In genomic region chr7:102752086-102752485, GRCm38 (mm10) we compare ENCODE assay signal across 14 mouse cellular contexts. TPM values are rescaled to one million over a fixed set of nuclear protein-coding genes. Genes with fewer than 3 reads are reported as not detected.
DNase-seq lines count a peak whose midpoint lies in the region; ATAC-seq and TF ChIP-seq lines count a peak whose summit lies in the region.
"Had no signal": no experiment of that assay in that cellular context is flagged by ENCODE, and none has a peak within 500 bp of the region (broad histone marks: within the 10 kb centered on the region; RNA-seq: fewer than 3 reads in every experiment).

No protein-coding gene starts in this region.

- intact Hi-C loops in left cerebral cortex, adult 2 months (cut with DNase I), result no loop called here

- no peaks in the 10 kb centered on the region for H3K27me3 ChIP-seq in E14TG2a.4 (ENCODE audit: insufficient read depth, low read length)
- H3K27me3 ChIP-seq: liver, embryonic 13.5 days; midbrain, embryonic 12.5 days had no signal

- H3K27ac ChIP-seq in left cerebral cortex, adult 2 months, result no peak overlapping the region
- H3K27ac ChIP-seq: forebrain, embryonic 10.5 days; liver, embryonic 13.5 days; midbrain, embryonic 12.5 days had no signal

- ATAC-seq in erythroid progenitor cell, adult 5-6 weeks (replicated peaks; ENCODE audit: low FRiP score, poor library complexity, severe bottlenecking), result no peak

- no peak overlapping the region for H3K4me3 ChIP-seq in left cerebral cortex, adult 2 months
- H3K4me3 ChIP-seq in E14TG2a.4 (replicated peaks; ENCODE audit: low read length), result no peak overlapping the region
- H3K4me3 ChIP-seq: forebrain, embryonic 10.5 days; liver, embryonic 13.5 days; midbrain, embryonic 12.5 days had no signal

- no peaks in the 10 kb centered on the region for H3K9me3 ChIP-seq in E14TG2a.4 (ENCODE audit: low read length)
- H3K9me3 ChIP-seq: forebrain, embryonic 10.5 days; liver, embryonic 13.5 days; midbrain, embryonic 12.5 days had no signal

- DNase-seq in cerebellum, postnatal 10 days, result peak; percentile 10
- DNase-seq in cerebellum, adult 11 months, result no peak
- DNase-seq in left cerebral cortex, adult 2 months (ENCODE audit: extremely low spot score in 1 of 2, low spot score in 2 of 2), result no peak
- no peak for DNase-seq in left cerebral cortex, adult 11 months (ENCODE audit: low spot score)
- DNase-seq in lung, postnatal 36 days, result peak; percentile 0
- no peak for DNase-seq in gastrocnemius, postnatal 4 days (ENCODE audit: low spot score in 2 of 2)
- DNase-seq: kidney, postnatal 14 days; liver, embryonic 13.5 days had no signal

- peak; percentile 29 for TF ChIP-seq CTCF in left cerebral cortex, adult 2 months (IDR thresholded peaks at IDR 0.05)
- TF ChIP-seq CTCF in E14TG2a.4 (conservative IDR thresholded peaks at IDR 0.05; ENCODE audit: low read length), result 0 out of 2 replicates have a peak, but pooled peaks have one; percentile 4

- H3K36me3 ChIP-seq in E14TG2a.4 (ENCODE audit: insufficient read depth, low read length), result no peaks in the 10 kb centered on the region
- H3K36me3 ChIP-seq: forebrain, embryonic 10.5 days; liver, embryonic 13.5 days; midbrain, embryonic 12.5 days had no signal

- H3K4me1 ChIP-seq in E14TG2a.4 (replicated peaks; ENCODE audit: low read depth, low read length), result no peaks in the 10 kb centered on the region
- H3K4me1 ChIP-seq: forebrain, embryonic 10.5 days; liver, embryonic 13.5 days; midbrain, embryonic 12.5 days had no signal

RNA-seq across cellular contexts. Expression of gene Olfr560, which starts 7.1 kb away (rescaled TPM):
- total RNA-seq in left cerebral cortex, adult 2 months (2021), result under 1 TPM in 1 of 2 experiments, not detected in 1; 0.16 TPM
- under 1 TPM in 1 of 2 experiments, not detected in 1; 0.17 TPM for total RNA-seq in gastrocnemius, postnatal 4 days (2021)
- not detected in 2 replicates for total RNA-seq in erythroid progenitor cell, adult 5-6 weeks (2015; ENCODE audit: low replicate concordance)
- total RNA-seq in erythroid progenitor cell, adult 5-6 weeks (2017; ENCODE audit: low replicate concordance), result not detected in 2 replicates
- total RNA-seq: hematopoietic stem cell, adult 5-6 weeks; neutrophil, adult 5-6 weeks had no signal

RNA-seq across cellular contexts. Expression of gene Olfr78, which starts 7.2 kb away (rescaled TPM):
- 1 to 10 TPM in 1 of 2 experiments, under 1 TPM in 1; 0.88 to 1.0 TPM for total RNA-seq in left cerebral cortex, adult 2 months (2021)
- total RNA-seq in gastrocnemius, postnatal 4 days (2021), result 1 to 10 TPM in 1 of 2 experiments, under 1 TPM in 1; 0.83 to 1.9 TPM
- total RNA-seq in erythroid progenitor cell, adult 5-6 weeks (2015; ENCODE audit: low replicate concordance), result not detected in 2 replicates
- total RNA-seq in erythroid progenitor cell, adult 5-6 weeks (2017; ENCODE audit: low replicate concordance), result not detected in 2 replicates
- total RNA-seq: hematopoietic stem cell, adult 5-6 weeks had no signal

RNA-seq across cellular contexts. Expression of gene Olfr561, which starts 18.9 kb away (rescaled TPM):
- total RNA-seq in left cerebral cortex, adult 2 months (2021), result not detected
- total RNA-seq in gastrocnemius, postnatal 4 days (2021), result under 1 TPM in 1 of 2 experiments, not detected in 1; 0.27 TPM
- total RNA-seq in erythroid progenitor cell, adult 5-6 weeks (2015; ENCODE audit: low replicate concordance), result not detected in 2 replicates
- not detected in 2 replicates for total RNA-seq in erythroid progenitor cell, adult 5-6 weeks (2017; ENCODE audit: low replicate concordance)
- total RNA-seq: hematopoietic stem cell, adult 5-6 weeks; neutrophil, adult 5-6 weeks had no signal

RNA-seq across cellular contexts. Expression of gene Olfr559, which starts 24.8 kb away (rescaled TPM):
- total RNA-seq in left cerebral cortex, adult 2 months (2021), result not detected
- not detected for total RNA-seq in gastrocnemius, postnatal 4 days (2021)
- not detected in 2 replicates for total RNA-seq in erythroid progenitor cell, adult 5-6 weeks (2015; ENCODE audit: low replicate concordance)
- not detected in 2 replicates for total RNA-seq in erythroid progenitor cell, adult 5-6 weeks (2017; ENCODE audit: low replicate concordance)
- total RNA-seq: hematopoietic stem cell, adult 5-6 weeks; neutrophil, adult 5-6 weeks had no signal

RNA-seq across cellular contexts. Expression of gene Olfr33, which starts 33.2 kb away (rescaled TPM):
- total RNA-seq in left cerebral cortex, adult 2 months (2021), result not detected
- not detected for total RNA-seq in gastrocnemius, postnatal 4 days (2021)
- not detected in 2 replicates for total RNA-seq in erythroid progenitor cell, adult 5-6 weeks (2015; ENCODE audit: low replicate concordance)
- total RNA-seq in erythroid progenitor cell, adult 5-6 weeks (2017; ENCODE audit: low replicate concordance), result not detected in 2 replicates
- total RNA-seq: hematopoietic stem cell, adult 5-6 weeks; neutrophil, adult 5-6 weeks had no signal

Comparison
In these comparisons a context has a peak if more than half of its experiments do, and no peak if none do; other contexts are left out.
1. DNase-seq: peak in cerebellum, postnatal 10 days (2 of 2) and lung, postnatal 36 days (single experiment); none in cerebellum, adult 11 months (single experiment), left cerebral cortex, adult 2 months (0 of 2), left cerebral cortex, adult 11 months (single experiment) and gastrocnemius, postnatal 4 days (0 of 2).